Mouse (Mus musculus): ENCODE measurements around the gene Farp1.

GRCm38 (mm10) chr14:121252542-121252941, 217.5 kb downstream of the Farp1 start:
- TF ChIP-seq POLR2A (IDR thresholded peaks at IDR 0.05; ENCODE audit: borderline replicate concordance, extremely low read depth, insufficient read depth, insufficient read length, poor library complexity, severe bottlenecking) (no peak), CTCF (IDR thresholded peaks at IDR 0.05; ENCODE audit: borderline replicate concordance, extremely low read depth, insufficient read depth, insufficient read length) (no peak)
